Mouse (Mus musculus): ENCODE results near the gene Eif2b2.

- TF ChIP-seq POLR2A (IDR thresholded peaks at IDR 0.05; ENCODE audit: low read depth, low read length) = no peak
- TF ChIP-seq CTCF (IDR thresholded peaks at IDR 0.05; ENCODE audit: extremely low read depth, insufficient read length, insufficient replicate concordance, low read depth, low read length) = no peak
Measured at GRCm38 (mm10) chr12:85269821-85270220, 50.5 kb downstream of the Eif2b2 start.
